Mouse (Mus musculus) T-helper 1 cell (primary cell): ENCODE measurements around the gene B3gat1.

ENCODE experiments used
- in situ Hi-C: fragments of 300-600 bp; cut with MboI, MseI; formaldehyde crosslinking; loops from one replicate; pipeline ENCODE4 v1.15.1; 2025; ENCODE audit warnings: high pct_unique_total_duplicates

Gene B3gat1

DNA sequence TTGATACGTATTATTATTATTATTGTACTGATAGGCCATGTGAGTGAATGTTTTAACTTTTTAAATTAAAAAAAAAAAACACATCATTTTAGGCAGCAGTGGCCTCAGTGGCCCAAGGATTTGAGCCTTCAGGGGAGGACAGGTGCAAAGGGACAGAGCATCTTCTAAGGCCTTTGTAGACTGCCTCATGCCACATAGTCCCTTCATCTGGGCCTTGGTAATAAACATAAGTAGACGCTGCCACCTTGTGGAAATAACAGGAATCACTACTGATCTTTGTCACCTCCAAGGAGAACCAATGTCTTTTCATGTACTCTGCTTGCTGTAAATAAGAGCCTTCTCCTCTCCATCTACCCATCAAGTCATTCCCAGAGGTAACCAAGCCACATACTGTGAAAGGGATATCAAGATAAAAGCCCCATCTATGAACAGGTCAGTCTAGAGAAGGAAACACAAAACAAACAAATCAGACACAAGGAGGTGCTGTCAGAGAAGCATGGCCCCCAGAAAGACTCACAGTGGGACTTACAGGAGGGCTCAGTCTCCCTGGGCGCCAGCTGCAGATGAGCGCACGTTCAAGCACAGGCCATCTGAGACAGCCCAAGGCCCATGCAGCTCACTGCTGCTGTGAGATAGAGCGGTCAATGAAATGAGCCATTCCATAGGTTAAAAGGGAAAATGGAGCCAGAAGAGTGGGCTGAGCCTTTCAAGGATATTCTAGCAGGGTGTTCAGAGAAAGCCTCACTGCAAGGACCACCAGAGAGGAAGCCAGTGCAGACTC, 42.8 kb downstream of the B3gat1 start:
- in situ Hi-C loops, result no loop called here

DNA sequence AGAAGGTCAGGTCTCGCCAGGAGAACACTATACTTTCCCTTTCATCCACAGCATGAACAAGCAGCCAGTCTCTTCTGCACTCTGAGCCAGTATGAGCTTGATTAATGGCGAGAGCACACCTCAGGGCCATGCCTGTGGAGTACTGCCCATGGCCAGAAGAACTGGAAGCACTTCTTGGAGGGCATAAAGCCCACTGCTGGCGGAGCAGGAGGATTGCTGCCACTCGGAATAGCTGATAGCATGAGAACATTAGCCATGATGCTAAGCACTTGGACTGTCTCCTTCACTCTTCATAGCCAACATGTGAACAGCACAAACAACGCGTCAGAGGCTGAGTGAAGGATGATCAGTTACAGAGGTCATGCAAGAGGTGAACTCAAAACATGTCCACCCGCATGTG, 44.9 kb downstream of the B3gat1 start:
- in situ Hi-C loops, result no loop called here

DNA sequence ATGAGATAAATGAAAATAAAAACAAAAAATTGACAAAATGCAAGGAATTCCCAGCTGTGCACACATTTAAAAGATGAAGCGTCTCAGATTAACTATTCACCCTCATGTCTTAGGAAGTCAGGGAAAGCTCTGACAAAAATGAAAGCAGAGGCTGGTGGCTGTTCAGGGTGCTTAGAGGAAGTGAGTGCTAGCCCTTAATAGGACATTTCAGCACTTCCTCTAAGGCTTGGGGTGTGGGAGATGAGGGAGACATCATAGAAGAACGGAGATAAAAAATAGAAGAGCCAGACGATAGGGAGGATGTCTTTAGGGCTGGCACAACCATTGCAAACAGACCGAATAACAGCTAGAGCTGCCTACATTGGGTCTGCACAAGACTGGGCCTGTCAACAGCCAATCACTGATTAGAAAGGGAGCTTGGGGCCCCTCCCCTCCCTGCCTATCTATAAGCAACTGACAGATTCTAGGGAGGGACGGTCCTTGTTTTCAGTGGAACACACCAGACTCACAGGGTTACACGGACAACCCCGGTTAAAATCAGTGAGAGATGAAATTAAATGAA, 50.0 kb downstream of the B3gat1 start:
- in situ Hi-C loops, result no loop called here

DNA sequence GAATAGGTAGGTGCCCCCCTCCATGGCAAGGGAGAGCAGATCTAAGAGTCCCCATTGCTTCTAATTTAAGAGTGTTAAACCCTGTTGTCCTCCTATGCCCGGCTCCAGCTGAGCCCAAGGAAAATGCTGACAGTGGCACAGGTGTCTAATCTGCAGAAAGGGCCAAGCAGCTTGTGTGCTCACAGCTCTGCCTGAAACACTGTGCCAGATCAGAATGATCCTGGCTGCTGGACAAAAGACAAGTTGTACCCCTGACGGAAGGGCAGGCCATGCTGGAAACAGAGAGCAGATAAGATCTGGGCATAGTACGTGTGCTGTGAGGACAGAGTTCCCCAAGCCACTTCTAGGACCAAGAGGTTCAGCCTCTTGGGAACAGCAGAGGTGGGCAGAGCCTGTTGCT, 59.3 kb downstream of the B3gat1 start:
- in situ Hi-C loops, result loop anchor here (10.0 kb wide), 2 partner anchors 502 to 1818 kb away; partner anchors contain the start of gene Igsf9b

DNA sequence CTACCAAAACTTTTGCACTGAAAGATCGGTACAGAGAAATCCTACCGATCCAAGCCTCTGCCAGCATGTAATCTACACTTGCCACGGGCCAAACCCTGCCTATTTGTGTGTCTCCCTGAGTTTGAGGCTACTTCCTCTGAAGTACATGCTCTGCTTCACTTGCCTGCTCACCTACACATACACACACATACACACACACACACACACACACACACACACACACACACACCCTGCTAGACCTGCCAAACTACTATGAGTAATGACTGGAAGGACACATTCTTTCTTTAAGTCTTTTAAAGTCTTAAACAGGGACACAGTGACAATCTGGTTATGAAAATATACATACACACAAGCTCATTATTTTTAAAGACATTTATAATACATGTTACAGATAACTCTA, 64.7 kb downstream of the B3gat1 start:
- in situ Hi-C loops, result loop anchor here (10.0 kb wide), 2 partner anchors 497 to 1823 kb away; partner anchors contain the start of gene Igsf9b

DNA sequence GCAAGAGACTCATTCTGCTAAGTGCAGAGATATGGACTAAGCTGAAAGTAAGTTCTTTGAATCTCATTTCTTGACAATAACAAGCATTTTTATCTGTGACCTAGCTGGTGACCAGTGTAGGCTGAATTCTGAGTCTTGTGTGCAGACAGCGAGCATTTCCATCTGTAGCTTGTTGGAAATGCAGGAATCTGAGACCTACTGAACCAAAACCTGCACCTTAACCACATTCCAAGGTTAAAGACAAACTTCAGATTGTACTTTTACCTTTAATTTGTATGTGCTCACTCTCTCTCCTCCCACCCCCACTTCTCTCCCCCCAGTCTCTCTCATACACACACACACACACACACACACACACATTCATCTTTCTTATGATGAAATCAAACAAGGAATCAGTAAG, 65.2 kb downstream of the B3gat1 start:
- in situ Hi-C loops, result loop anchor here (10.0 kb wide), 2 partner anchors 496 to 1824 kb away; partner anchors contain the start of gene Igsf9b

DNA sequence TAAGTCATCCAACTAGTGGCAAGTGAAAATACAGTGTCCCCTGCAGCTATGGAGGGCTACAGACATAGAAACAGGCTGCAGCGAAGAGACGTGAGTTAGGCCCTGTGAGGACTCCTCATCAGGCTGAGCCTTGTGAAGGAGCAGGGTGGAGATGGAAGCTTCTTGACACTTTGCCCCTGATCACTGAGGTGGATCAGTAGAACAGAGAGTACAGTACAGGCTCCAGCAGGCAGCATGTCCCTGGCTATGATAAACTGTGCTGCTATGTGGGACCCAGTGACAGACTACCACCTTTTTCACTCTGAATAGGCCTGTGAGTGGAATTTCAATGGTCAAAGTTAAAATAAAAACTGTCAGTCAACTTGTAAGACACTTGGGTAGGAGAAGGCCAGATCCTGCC, 66.8 kb downstream of the B3gat1 start:
- in situ Hi-C loops, result no loop called here

DNA sequence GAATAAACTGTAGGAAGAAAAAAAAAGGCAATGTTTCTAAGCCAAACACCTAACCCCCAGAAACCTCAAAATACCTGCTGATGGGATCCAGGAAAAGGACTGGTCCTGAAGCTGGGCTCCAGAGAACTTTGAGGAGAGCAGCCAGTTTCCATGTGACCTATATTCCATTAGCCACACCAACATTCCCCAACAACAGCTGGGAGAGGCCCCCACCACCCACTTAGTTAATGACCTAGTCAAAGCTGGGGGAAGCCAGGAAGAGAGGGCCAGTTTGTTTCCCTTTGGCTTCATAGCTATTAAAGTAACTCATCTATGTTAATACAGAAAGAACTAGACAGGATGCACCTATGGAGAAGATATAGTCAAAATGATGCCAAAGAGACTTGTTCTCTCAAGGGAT, 70.8 kb downstream of the B3gat1 start:
- in situ Hi-C loops, result no loop called here

DNA sequence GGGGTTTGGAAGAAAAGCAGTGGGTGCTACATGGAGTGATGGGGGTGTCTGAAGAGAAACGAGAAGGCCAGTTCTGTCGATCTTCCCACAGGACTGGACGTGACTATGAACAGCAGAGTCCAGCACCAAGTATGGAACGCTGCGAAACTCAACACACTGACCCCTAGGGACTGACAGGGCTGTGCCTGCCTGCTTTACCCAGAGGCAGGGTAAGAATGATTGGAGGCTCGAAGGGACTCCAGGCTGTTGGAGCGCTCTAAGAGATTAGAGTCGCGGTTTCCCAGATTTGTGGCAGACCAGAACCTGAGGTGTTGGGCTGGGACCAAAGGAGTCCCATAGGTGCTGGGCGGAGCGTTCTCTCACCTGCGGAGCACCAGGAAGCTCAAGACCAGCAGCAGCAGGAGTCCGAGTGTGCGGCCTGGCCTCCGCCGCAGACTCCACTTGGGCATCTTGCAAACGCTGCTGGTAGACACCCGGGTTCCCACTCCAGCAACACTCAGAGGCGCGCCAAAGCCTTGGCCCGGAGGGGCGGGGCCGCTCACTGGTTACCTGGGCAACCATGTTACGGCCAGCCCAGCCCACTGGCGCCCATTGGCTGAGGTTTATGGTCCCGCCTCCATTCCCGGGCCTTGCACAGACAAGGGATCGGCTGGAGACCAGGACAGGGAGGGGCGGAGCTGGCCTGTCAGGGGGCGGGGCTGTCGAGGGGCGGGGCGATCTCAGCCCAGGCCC, 72.6 kb downstream of the B3gat1 start, which contains the start of gene Glb1l2:
Gene Glb1l2, minus strand, starts transcription at position 534 of the 732 bp plus-strand sequence.
- in situ Hi-C loops, result no loop called here

DNA sequence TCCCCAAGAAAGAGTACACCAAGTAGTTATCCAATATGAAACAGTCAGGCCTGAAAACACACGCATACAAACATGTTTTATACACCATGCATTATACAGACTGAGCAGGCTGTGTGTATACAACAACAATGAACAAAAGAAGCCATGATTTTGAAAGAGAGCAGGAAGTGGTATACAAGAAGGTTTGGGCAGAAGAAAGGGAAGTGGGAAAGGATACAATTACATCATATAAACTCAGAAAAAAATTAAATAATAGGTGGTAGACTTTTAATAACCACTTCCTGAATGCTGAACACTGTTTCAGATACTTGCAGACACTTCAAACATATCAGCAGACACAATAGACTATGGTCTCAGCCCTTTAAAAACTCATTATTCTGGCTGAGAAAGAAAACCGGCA, 75.2 kb downstream of the B3gat1 start:
- in situ Hi-C loops, result no loop called here
